Mouse (Mus musculus): ENCODE measurements around the gene Ttc29. TPM values are rescaled to one million over a fixed set of nuclear protein-coding genes. Genes with fewer than 3 reads are reported as not detected.

The Ttc29 gene
- polyA plus RNA-seq, 1 experiment, result 0.46 TPM

DNA sequence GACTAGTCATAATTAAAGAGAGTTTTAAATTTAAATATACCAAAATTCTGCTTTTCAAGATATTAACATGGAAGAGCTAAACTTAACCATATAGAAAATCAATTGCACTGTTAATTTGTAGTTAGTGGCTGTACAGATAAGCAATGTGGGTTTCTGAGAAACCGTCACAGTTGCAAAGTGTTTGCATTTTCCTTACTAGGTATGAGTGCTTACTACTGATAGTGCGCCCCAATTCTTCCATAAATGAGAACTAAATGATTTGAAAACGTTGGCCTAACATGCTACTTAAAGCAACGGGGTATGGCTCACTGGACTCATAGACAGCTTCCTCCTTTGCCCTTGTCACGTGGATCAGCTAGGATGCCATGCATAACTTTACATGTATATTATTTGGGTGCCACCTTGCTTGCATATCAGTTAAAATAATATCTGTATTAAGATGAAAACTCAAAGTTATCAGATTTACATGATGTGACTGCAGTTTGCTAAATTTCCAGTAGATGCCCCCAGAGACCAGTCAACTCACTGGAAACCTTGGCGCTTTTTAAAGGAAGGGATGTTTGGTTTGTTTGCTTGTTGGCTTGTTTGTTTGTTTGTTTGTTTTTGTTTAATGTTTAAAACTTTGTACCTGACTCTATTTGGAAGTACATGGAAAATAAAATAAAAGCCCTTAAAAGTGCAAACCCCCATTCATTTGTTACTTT is 25.0 kb downstream of the Ttc29 start:
- no peak overlapping the region for H3K4me3 ChIP-seq (ENCODE audit: low read depth, low read length)
- no peak overlapping the region for H3K27ac ChIP-seq (ENCODE audit: insufficient read depth, low read length)
- no peak overlapping the region for H3K9ac ChIP-seq (ENCODE audit: low read depth, poor library complexity, severe bottlenecking)
- no peaks in the 10 kb centered on the region for H3K4me1 ChIP-seq (ENCODE audit: control insufficient read depth, insufficient read depth, low read length)
- TF ChIP-seq CTCF (IDR thresholded peaks at IDR 0.05; ENCODE audit: low read depth, low read length), result no peak
- no peaks in the 10 kb centered on the region for H3K36me3 ChIP-seq (ENCODE audit: control insufficient read depth, insufficient read depth, low read length, poor library complexity, severe bottlenecking)
- H3K27me3 ChIP-seq (ENCODE audit: control insufficient read depth, insufficient read depth, low read length, poor library complexity, severe bottlenecking), result no peaks in the 10 kb centered on the region
- no peaks in the 10 kb centered on the region for H3K9me3 ChIP-seq (replicated peaks; ENCODE audit: control insufficient read depth, insufficient read depth, low read length, poor library complexity, severe bottlenecking)

DNA sequence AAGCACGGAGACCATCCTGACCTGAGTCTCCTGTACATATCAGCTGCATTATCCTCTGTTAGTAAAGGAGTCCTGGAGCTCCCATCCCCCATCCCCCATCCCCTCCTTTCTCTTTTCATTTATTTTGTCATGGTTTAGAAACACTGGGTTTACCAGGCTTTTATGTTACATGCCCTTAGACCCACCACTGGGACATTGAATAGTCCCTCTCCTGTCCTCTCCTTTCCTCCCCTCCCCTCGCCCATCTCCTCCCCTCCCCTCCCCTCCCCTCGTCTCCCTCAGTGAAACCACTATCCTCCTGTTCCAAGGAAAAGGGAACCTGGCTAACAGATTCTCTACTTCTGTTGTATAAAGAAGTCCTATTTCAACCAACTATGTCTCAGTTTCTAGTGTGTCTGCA is 38.0 kb downstream of the Ttc29 start:
- H3K36me3 ChIP-seq (ENCODE audit: control insufficient read depth, insufficient read depth, low read length, poor library complexity, severe bottlenecking), result no peaks in the 10 kb centered on the region
- no peak for TF ChIP-seq POLR2A (IDR thresholded peaks at IDR 0.05; ENCODE audit: insufficient read depth, low read length)
- TF ChIP-seq CTCF (IDR thresholded peaks at IDR 0.05; ENCODE audit: low read depth, low read length), result no peak
- no peak for TF ChIP-seq EP300 (IDR thresholded peaks at IDR 0.05; ENCODE audit: insufficient read depth, low read depth, low read length)
- no peaks in the 10 kb centered on the region; the same call in 1 of the 2 replicates for H3K27me3 ChIP-seq (ENCODE audit: control insufficient read depth, insufficient read depth, low read length, poor library complexity, severe bottlenecking)
- no peak overlapping the region for H3K27ac ChIP-seq (ENCODE audit: insufficient read depth, low read length)
- H3K4me1 ChIP-seq (ENCODE audit: control insufficient read depth, insufficient read depth, low read length), result no peaks in the 10 kb centered on the region
- no peaks in the 10 kb centered on the region for H3K9me3 ChIP-seq (replicated peaks; ENCODE audit: control insufficient read depth, insufficient read depth, low read length, poor library complexity, severe bottlenecking)
- no peak overlapping the region for H3K4me3 ChIP-seq (ENCODE audit: low read depth, low read length)
- H3K9ac ChIP-seq (ENCODE audit: low read depth, poor library complexity, severe bottlenecking), result no peak overlapping the region

DNA sequence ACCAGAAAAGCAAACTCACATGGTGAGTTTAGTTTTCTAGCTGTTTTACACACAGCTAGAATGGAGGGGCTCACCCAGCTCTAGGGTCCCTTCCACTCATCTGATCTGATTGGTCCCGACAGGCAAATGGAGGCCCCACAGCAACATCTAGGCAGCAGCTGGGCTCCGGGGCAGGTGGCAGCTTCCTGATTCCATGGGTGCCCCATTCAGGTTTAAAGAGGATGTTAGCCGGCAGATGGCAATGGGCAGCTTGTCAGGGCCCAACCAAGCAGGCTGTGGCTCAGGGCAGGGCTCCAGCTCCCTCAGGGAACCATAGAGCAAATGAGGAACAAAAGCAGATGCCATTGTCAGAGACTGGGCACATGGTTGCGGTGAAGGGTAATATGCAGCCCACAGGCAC is 41.3 kb downstream of the Ttc29 start:
- Histone ChIP-seq H3K9me3 (replicated peaks; ENCODE audit: control insufficient read depth, insufficient read depth, low read length, poor library complexity, severe bottlenecking) (no peaks in the 10 kb centered on the region), H3K4me1 (ENCODE audit: control insufficient read depth, insufficient read depth, low read length) (no peaks in the 10 kb centered on the region), H3K27ac (ENCODE audit: insufficient read depth, low read length) (no peak overlapping the region), H3K36me3 (ENCODE audit: control insufficient read depth, insufficient read depth, low read length, poor library complexity, severe bottlenecking) (no peaks in the 10 kb centered on the region), H3K9ac (ENCODE audit: low read depth, poor library complexity, severe bottlenecking) (no peak overlapping the region), H3K27me3 (ENCODE audit: control insufficient read depth, insufficient read depth, low read length, poor library complexity, severe bottlenecking) (no peaks in the 10 kb centered on the region; the same call in 1 of the 2 replicates), H3K4me3 (ENCODE audit: low read depth, low read length) (no peak overlapping the region)
- TF ChIP-seq CTCF (IDR thresholded peaks at IDR 0.05; ENCODE audit: low read depth, low read length), result no peak
- TF ChIP-seq POLR2A (IDR thresholded peaks at IDR 0.05; ENCODE audit: insufficient read depth, low read length), result no peak
- no peak for TF ChIP-seq EP300 (IDR thresholded peaks at IDR 0.05; ENCODE audit: insufficient read depth, low read depth, low read length)

DNA sequence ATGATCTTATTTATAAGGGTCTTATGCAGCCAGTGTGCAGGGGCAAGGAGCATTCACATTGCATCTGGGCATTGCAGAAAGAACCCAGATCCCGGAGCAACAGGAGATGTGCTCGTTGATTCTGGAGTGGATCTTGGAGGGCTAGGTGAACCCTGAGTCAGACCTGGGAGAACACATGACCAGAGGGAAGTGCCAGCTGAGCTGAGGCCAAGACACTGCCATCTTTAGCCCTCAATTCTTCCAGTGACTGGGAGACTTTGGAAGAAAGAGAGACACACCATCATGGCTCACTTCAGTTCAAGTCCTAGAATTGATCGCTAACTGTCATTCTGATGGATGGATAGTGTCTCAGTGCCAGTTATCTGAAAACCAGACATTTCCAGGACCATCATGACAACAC is 41.9 kb downstream of the Ttc29 start:
- TF ChIP-seq POLR2A (IDR thresholded peaks at IDR 0.05; ENCODE audit: insufficient read depth, low read length) (no peak), EP300 (IDR thresholded peaks at IDR 0.05; ENCODE audit: insufficient read depth, low read depth, low read length) (no peak), CTCF (IDR thresholded peaks at IDR 0.05; ENCODE audit: low read depth, low read length) (no peak)
- no peak overlapping the region for H3K27ac ChIP-seq (ENCODE audit: insufficient read depth, low read length)
- no peaks in the 10 kb centered on the region; the same call in 1 of the 2 replicates for H3K27me3 ChIP-seq (ENCODE audit: control insufficient read depth, insufficient read depth, low read length, poor library complexity, severe bottlenecking)
- H3K9me3 ChIP-seq (replicated peaks; ENCODE audit: control insufficient read depth, insufficient read depth, low read length, poor library complexity, severe bottlenecking), result no peaks in the 10 kb centered on the region
- H3K9ac ChIP-seq (ENCODE audit: low read depth, poor library complexity, severe bottlenecking), result no peak overlapping the region
- no peaks in the 10 kb centered on the region for H3K4me1 ChIP-seq (ENCODE audit: control insufficient read depth, insufficient read depth, low read length)
- H3K36me3 ChIP-seq (ENCODE audit: control insufficient read depth, insufficient read depth, low read length, poor library complexity, severe bottlenecking), result no peaks in the 10 kb centered on the region
- H3K4me3 ChIP-seq (ENCODE audit: low read depth, low read length), result no peak overlapping the region

DNA sequence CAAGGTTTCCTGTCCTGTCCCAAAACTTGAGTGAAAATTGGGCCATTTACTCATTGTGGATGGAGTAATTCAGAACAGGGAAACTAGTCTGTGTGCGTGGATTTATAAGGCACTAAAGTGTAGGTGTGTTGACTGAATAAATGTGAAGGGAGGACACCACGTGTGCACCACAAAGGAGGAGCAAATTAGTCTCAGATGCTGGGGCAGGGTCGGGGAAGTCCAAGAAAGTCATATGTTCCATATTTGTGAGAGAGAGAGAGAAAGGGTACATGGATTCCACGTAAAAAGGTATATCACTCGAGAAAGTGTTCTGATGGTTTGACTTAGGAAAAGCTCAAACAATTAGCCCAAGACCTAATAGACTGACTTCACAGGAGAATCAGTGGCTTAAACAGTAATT is 52.4 kb downstream of the Ttc29 start:
- Histone ChIP-seq H3K9ac (ENCODE audit: low read depth, poor library complexity, severe bottlenecking) (no peak overlapping the region), H3K9me3 (replicated peaks; ENCODE audit: control insufficient read depth, insufficient read depth, low read length, poor library complexity, severe bottlenecking) (no peaks in the 10 kb centered on the region), H3K27ac (ENCODE audit: insufficient read depth, low read length) (no peak overlapping the region), H3K27me3 (ENCODE audit: control insufficient read depth, insufficient read depth, low read length, poor library complexity, severe bottlenecking) (no peaks in the 10 kb centered on the region), H3K4me1 (ENCODE audit: control insufficient read depth, insufficient read depth, low read length) (no peaks in the 10 kb centered on the region), H3K36me3 (ENCODE audit: control insufficient read depth, insufficient read depth, low read length, poor library complexity, severe bottlenecking) (no peaks in the 10 kb centered on the region), H3K4me3 (ENCODE audit: low read depth, low read length) (no peak overlapping the region)
- TF ChIP-seq CTCF (IDR thresholded peaks at IDR 0.05; ENCODE audit: low read depth, low read length) (no peak), POLR2A (IDR thresholded peaks at IDR 0.05; ENCODE audit: insufficient read depth, low read length) (no peak), EP300 (IDR thresholded peaks at IDR 0.05; ENCODE audit: insufficient read depth, low read depth, low read length) (no peak)

DNA sequence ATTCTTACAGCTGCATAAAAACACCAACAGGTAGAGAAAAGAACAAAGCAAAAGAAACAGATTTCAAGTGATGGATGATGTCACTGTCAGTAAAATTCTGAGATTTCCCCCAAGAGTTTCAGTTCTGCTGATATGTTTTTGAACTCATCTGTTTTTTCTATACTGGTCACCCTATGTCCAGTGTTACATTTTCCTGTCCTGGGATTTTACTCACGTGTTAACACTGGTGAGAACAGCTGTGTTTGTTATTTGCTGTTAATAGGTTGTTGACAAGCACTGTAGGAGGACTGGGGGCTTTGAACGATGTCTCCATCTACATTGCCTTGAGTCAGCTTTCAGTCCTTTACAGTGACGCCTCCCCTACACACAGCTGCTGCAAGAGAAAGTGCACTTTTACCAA is 53.1 kb downstream of the Ttc29 start:
- no peak for TF ChIP-seq POLR2A (IDR thresholded peaks at IDR 0.05; ENCODE audit: insufficient read depth, low read length)
- TF ChIP-seq EP300 (IDR thresholded peaks at IDR 0.05; ENCODE audit: insufficient read depth, low read depth, low read length), result no peak
- no peak for TF ChIP-seq CTCF (IDR thresholded peaks at IDR 0.05; ENCODE audit: low read depth, low read length)
- H3K9me3 ChIP-seq (replicated peaks; ENCODE audit: control insufficient read depth, insufficient read depth, low read length, poor library complexity, severe bottlenecking), result no peaks in the 10 kb centered on the region
- no peak overlapping the region for H3K27ac ChIP-seq (ENCODE audit: insufficient read depth, low read length)
- H3K36me3 ChIP-seq (ENCODE audit: control insufficient read depth, insufficient read depth, low read length, poor library complexity, severe bottlenecking), result no peaks in the 10 kb centered on the region
- H3K27me3 ChIP-seq (ENCODE audit: control insufficient read depth, insufficient read depth, low read length, poor library complexity, severe bottlenecking), result no peaks in the 10 kb centered on the region
- H3K4me3 ChIP-seq (ENCODE audit: low read depth, low read length), result no peak overlapping the region
- H3K4me1 ChIP-seq (ENCODE audit: control insufficient read depth, insufficient read depth, low read length), result no peaks in the 10 kb centered on the region
- no peak overlapping the region for H3K9ac ChIP-seq (ENCODE audit: low read depth, poor library complexity, severe bottlenecking)
